Mouse (Mus musculus) olfactory bulb, adult 2 months (tissue): Measurements from ENCODE around the gene Sp9.

ENCODE experiments used
- CTCF ChIP-seq: fragments of 200-500 bp; IDR thresholded peaks from 2 replicates; pipeline ENCODE4 v1.5.1; 2012; ENCODE audit warnings: low read depth, mild to moderate bottlenecking, low read length, moderate library complexity; ENCODE audit not compliant: insufficient read depth
- POLR2A ChIP-seq: fragments of 200-500 bp; IDR thresholded peaks from 2 replicates; pipeline ENCODE4 v1.6.1; 2012; ENCODE audit warnings: mild to moderate bottlenecking, low read depth, low read length, moderate library complexity; ENCODE audit not compliant: insufficient read depth

GRCm38 (mm10) chr2:73298154-73298553 is 26.4 kb downstream of the Sp9 start:
- TF ChIP-seq CTCF, result no peak
- TF ChIP-seq POLR2A, result no peak
